Mouse (Mus musculus) inflammation-experienced regulatory T-cells, adult 6 months (primary cell): Measurements from ENCODE around the gene Vmn2r83. TPM values are rescaled to one million over a fixed set of nuclear protein-coding genes. Genes with fewer than 3 reads are reported as not detected.
"Not testable (repeated sequence)": the region's sequence is repeated elsewhere in the genome, so short reads cannot be mapped to it uniquely, and the experiment has no call there.

Source experiments
- ATAC-seq: one replicate; pipeline ENCODE4 v1.8.0; 2017
- polyA plus RNA-seq, 3 experiments: library from polyadenylated mRNA; unstranded; fragments of 100-300 nt; shearing (Covaris generic); gene quantifications; one replicate each; pipeline ENCODE4 v1.2.1; 2017

The Vmn2r83 gene
- not detected for polyA plus RNA-seq

- no peak for ATAC-seq
These were observed at the start of gene Vmn2r83 for GRCm38 (mm10) chr10:79468431-79468830. Vmn2r83 (plus strand) TSS chr10:79468731.

GRCm38 (mm10) chr10:79435141-79435820, 33.2 kb upstream of the Vmn2r83 start:
- not testable (repeated sequence) for ATAC-seq

GRCm38 (mm10) chr10:79495886-79496285, 27.4 kb downstream of the Vmn2r83 start:
- ATAC-seq = no peak

- no peak for ATAC-seq
These were observed 28.3 kb downstream of the Vmn2r83 start for GRCm38 (mm10) chr10:79496701-79497288.

GRCm38 (mm10) chr10:79502830-79503644, 34.5 kb downstream of the Vmn2r83 start:
- no peak for ATAC-seq

GRCm38 (mm10) chr10:79506709-79507108, 38.2 kb downstream of the Vmn2r83 start:
- no peak for ATAC-seq

GRCm38 (mm10) chr10:79524433-79524832, 55.9 kb downstream of the Vmn2r83 start:
- no peak for ATAC-seq

- ATAC-seq = no peak
These were observed 57.2 kb downstream of the Vmn2r83 start for GRCm38 (mm10) chr10:79525456-79526325.

GRCm38 (mm10) chr10:79526661-79527452, 58.3 kb downstream of the Vmn2r83 start:
- ATAC-seq = no peak

- no peak for ATAC-seq
These were observed 58.9 kb downstream of the Vmn2r83 start for GRCm38 (mm10) chr10:79527453-79527845.

GRCm38 (mm10) chr10:79528081-79528480, 59.5 kb downstream of the Vmn2r83 start:
- no peak for ATAC-seq

- no peak for ATAC-seq
These were observed 61.7 kb downstream of the Vmn2r83 start for GRCm38 (mm10) chr10:79530241-79530640.

GRCm38 (mm10) chr10:79530721-79531120, 62.2 kb downstream of the Vmn2r83 start:
- ATAC-seq = no peak

GRCm38 (mm10) chr10:79531593-79531992, 63.1 kb downstream of the Vmn2r83 start:
- no peak for ATAC-seq

GRCm38 (mm10) chr10:79532678-79533077, 64.1 kb downstream of the Vmn2r83 start:
- no peak for ATAC-seq

- peak; percentile 68 for ATAC-seq
These were observed 64.8 kb downstream of the Vmn2r83 start, which contains the start of gene Plpp2 for GRCm38 (mm10) chr10:79533126-79533911. Plpp2 (minus strand) TSS chr10:79533796.

GRCm38 (mm10) chr10:79534426-79534825, 65.9 kb downstream of the Vmn2r83 start:
- ATAC-seq = no peak

GRCm38 (mm10) chr10:79535431-79535830, 66.9 kb downstream of the Vmn2r83 start:
- ATAC-seq = no peak

- ATAC-seq = no peak
These were observed 68.0 kb downstream of the Vmn2r83 start for GRCm38 (mm10) chr10:79536461-79537080.

GRCm38 (mm10) chr10:79537271-79537670, 68.7 kb downstream of the Vmn2r83 start:
- no peak for ATAC-seq
